Mouse (Mus musculus) right cerebral cortex, postnatal 4 days (tissue): Measurements from ENCODE around the gene Gpr65.
"Not testable (repeated sequence)": the region's sequence is repeated elsewhere in the genome, so short reads cannot be mapped to it uniquely, and the experiment has no call there.

ENCODE experiments used
- DNase-seq: peaks from one replicate; pipeline ENCODE4 v3.0.0-alpha.2; 2022

The Gpr65 gene

GRCm38 (mm10) chr12:98283487-98283860 lies 15.0 kb downstream of the Gpr65 start:
- no peak for DNase-seq

GRCm38 (mm10) chr12:98284477-98284876 lies 16.0 kb downstream of the Gpr65 start:
- no peak for DNase-seq

GRCm38 (mm10) chr12:98290475-98290874 lies 22.0 kb downstream of the Gpr65 start:
- no peak for DNase-seq

GRCm38 (mm10) chr12:98292278-98292677 lies 23.8 kb downstream of the Gpr65 start:
- DNase-seq: no peak

- DNase-seq: no peak
Measured at GRCm38 (mm10) chr12:98294241-98294640, 25.8 kb downstream of the Gpr65 start.

GRCm38 (mm10) chr12:98301980-98302379 lies 33.5 kb downstream of the Gpr65 start:
- no peak for DNase-seq

- no peak for DNase-seq
Measured at GRCm38 (mm10) chr12:98303013-98303412, 34.6 kb downstream of the Gpr65 start.

GRCm38 (mm10) chr12:98307179-98307915 lies 38.9 kb downstream of the Gpr65 start:
- no peak for DNase-seq

GRCm38 (mm10) chr12:98311376-98312083 lies 43.1 kb downstream of the Gpr65 start:
- no peak for DNase-seq

GRCm38 (mm10) chr12:98315924-98316323 lies 47.5 kb downstream of the Gpr65 start:
- DNase-seq: no peak

- no peak for DNase-seq
Measured at GRCm38 (mm10) chr12:98317718-98318340, 49.4 kb downstream of the Gpr65 start.

GRCm38 (mm10) chr12:98322426-98322825 lies 54.0 kb downstream of the Gpr65 start:
- no peak for DNase-seq

- not testable (repeated sequence) for DNase-seq
Measured at GRCm38 (mm10) chr12:98324170-98324569, 55.7 kb downstream of the Gpr65 start.
